Mouse (Mus musculus): ENCODE measurements around the gene Hmgcs2. TPM values are rescaled to one million over a fixed set of nuclear protein-coding genes. Genes with fewer than 3 reads are reported as not detected.
A peak's percentile ranks its signal among the peaks of the same experiment; 100 is the strongest.
"Not testable (repeated sequence)": the region's sequence is repeated elsewhere in the genome, so short reads cannot be mapped to it uniquely, and the experiment has no call there.

Gene Hmgcs2
- polyA plus RNA-seq, 1 experiment from 2014 or later = 3.8 TPM

- H3K27ac ChIP-seq = peak overlapping the region; percentile 79
- no peaks in the 10 kb centered on the region for H3K9me3 ChIP-seq
- peaks cover 31% of the 10 kb centered on the region for H3K4me1 ChIP-seq (replicated peaks)
- DNase-seq (ENCODE audit: low spot score) = no peak
- no peaks in the 10 kb centered on the region for H3K27me3 ChIP-seq (ENCODE audit: insufficient read depth, poor library complexity, severe bottlenecking)
- H3K4me3 ChIP-seq = no peak overlapping the region
- WGBS = 60% methylated on average over 9 of the region's 9 CpGs
- peaks cover 94% of the 10 kb centered on the region for H3K36me3 ChIP-seq
These were observed 44.0 kb downstream of the Hmgcs2 start for GRCm38 (mm10) chr3:98324235-98324634.

GRCm38 (mm10) chr3:98334010-98334409, 53.8 kb downstream of the Hmgcs2 start:
- Histone ChIP-seq H3K4me3 (no peak overlapping the region), H3K36me3 (peaks cover 62% of the 10 kb centered on the region), H3K27me3 (ENCODE audit: insufficient read depth, poor library complexity, severe bottlenecking) (no peaks in the 10 kb centered on the region), H3K27ac (no peak overlapping the region), H3K9me3 (no peaks in the 10 kb centered on the region), H3K4me1 (replicated peaks) (peaks cover 41% of the 10 kb centered on the region)
- 80% methylated on average over 2 of the region's 2 CpGs for WGBS
- DNase-seq (ENCODE audit: low spot score) = no peak

- Histone ChIP-seq H3K4me3 (no peak overlapping the region), H3K36me3 (peaks cover 49% of the 10 kb centered on the region), H3K9me3 (no peaks in the 10 kb centered on the region), H3K27me3 (ENCODE audit: insufficient read depth, poor library complexity, severe bottlenecking) (no peaks in the 10 kb centered on the region), H3K4me1 (replicated peaks) (peaks cover 43% of the 10 kb centered on the region), H3K27ac (peak overlapping the region; percentile 35; the same call in 1 of the 2 replicates)
- DNase-seq (ENCODE audit: low spot score) = no peak
These were observed 55.1 kb downstream of the Hmgcs2 start for GRCm38 (mm10) chr3:98335331-98335730.

DNA sequence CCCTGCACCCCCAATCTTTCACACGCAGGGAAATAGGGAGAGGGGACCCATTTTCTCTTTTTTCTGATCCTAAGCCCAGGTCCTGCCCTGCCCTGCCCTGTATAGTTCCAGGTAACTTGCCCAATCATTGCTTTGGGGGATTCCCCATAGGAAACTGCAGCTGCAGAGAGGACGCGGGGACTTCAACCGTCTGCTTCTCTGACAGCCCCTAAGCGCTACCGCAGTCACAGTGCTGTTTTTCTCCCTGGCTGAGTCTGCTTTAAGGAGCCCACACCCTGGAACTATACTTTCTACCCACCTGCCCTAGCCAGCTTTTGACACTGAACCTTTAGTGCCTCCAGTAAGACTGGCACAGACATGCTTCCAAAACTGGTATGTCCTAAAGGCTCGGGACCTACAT, 55.7 kb downstream of the Hmgcs2 start:
- WGBS = 85% methylated on average over 7 of the region's 7 CpGs
- peak overlapping the region; percentile 35 for H3K27ac ChIP-seq
- H3K9me3 ChIP-seq = no peaks in the 10 kb centered on the region
- H3K27me3 ChIP-seq (ENCODE audit: insufficient read depth, poor library complexity, severe bottlenecking) = no peaks in the 10 kb centered on the region
- no peak for DNase-seq (ENCODE audit: low spot score)
- H3K4me1 ChIP-seq (replicated peaks) = peaks cover 43% of the 10 kb centered on the region
- no peak overlapping the region for H3K4me3 ChIP-seq
- peaks cover 44% of the 10 kb centered on the region for H3K36me3 ChIP-seq

GRCm38 (mm10) chr3:98336661-98337654, 56.7 kb downstream of the Hmgcs2 start:
- Histone ChIP-seq H3K4me3 (peak overlapping the region; percentile 90; the same call in 1 of the 2 replicates), H3K36me3 (peaks cover 33% of the 10 kb centered on the region), H3K4me1 (replicated peaks) (peaks cover 43% of the 10 kb centered on the region), H3K27me3 (ENCODE audit: insufficient read depth, poor library complexity, severe bottlenecking) (no peaks in the 10 kb centered on the region), H3K9me3 (no peaks in the 10 kb centered on the region), H3K27ac (0 out of 2 replicates have a peak overlapping the region, but pooled peaks have one; percentile 16)
- WGBS = 78% methylated on average over 22 of the region's 22 CpGs
- no peak for DNase-seq (ENCODE audit: low spot score)

- Histone ChIP-seq H3K4me3 (peak overlapping the region; percentile 90), H3K27ac (peak overlapping the region; percentile 95), H3K4me1 (replicated peaks) (peaks cover 43% of the 10 kb centered on the region), H3K36me3 (peaks cover 17% of the 10 kb centered on the region), H3K27me3 (ENCODE audit: insufficient read depth, poor library complexity, severe bottlenecking) (no peaks in the 10 kb centered on the region), H3K9me3 (no peaks in the 10 kb centered on the region)
- DNase-seq (ENCODE audit: low spot score) = peak; percentile 55
- 6% methylated on average over 15 of the region's 15 CpGs for WGBS
These were observed 58.4 kb downstream of the Hmgcs2 start for GRCm38 (mm10) chr3:98338584-98339041.

GRCm38 (mm10) chr3:98339097-98339705, 59.0 kb downstream of the Hmgcs2 start:
- peaks cover 43% of the 10 kb centered on the region for H3K4me1 ChIP-seq (replicated peaks)
- H3K27me3 ChIP-seq (ENCODE audit: insufficient read depth, poor library complexity, severe bottlenecking) = no peaks in the 10 kb centered on the region
- 0% methylated on average over 46 of the region's 46 CpGs for WGBS
- peak overlapping the region; percentile 90 for H3K4me3 ChIP-seq
- peak overlapping the region; percentile 95 for H3K27ac ChIP-seq
- peaks cover 12% of the 10 kb centered on the region for H3K36me3 ChIP-seq
- H3K9me3 ChIP-seq = no peaks in the 10 kb centered on the region
- DNase-seq (ENCODE audit: low spot score) = peak; percentile 69

GRCm38 (mm10) chr3:98339706-98340109, 59.5 kb downstream of the Hmgcs2 start, which contains the start of gene Phgdh:
Phgdh (minus strand) TSS chr3:98339990.
- H3K27me3 ChIP-seq (ENCODE audit: insufficient read depth, poor library complexity, severe bottlenecking); H3K36me3 ChIP-seq; H3K9me3 ChIP-seq: not testable (repeated sequence)
- H3K27ac ChIP-seq = peak within 1 kb of the TSS; percentile 95
- H3K4me3 ChIP-seq = peak within 1 kb of the TSS; percentile 90
- peaks cover 43% of the 10 kb centered on the region for H3K4me1 ChIP-seq (replicated peaks)
- peak; percentile 85 for DNase-seq (ENCODE audit: low spot score)
- WGBS = 0% methylated on average over 10 of the region's 10 CpGs

GRCm38 (mm10) chr3:98340818-98341594, 60.8 kb downstream of the Hmgcs2 start:
- H3K36me3 ChIP-seq = no peaks in the 10 kb centered on the region
- no peak overlapping the region for H3K27ac ChIP-seq
- no peaks in the 10 kb centered on the region for H3K27me3 ChIP-seq (ENCODE audit: insufficient read depth, poor library complexity, severe bottlenecking)
- H3K4me3 ChIP-seq = no peak overlapping the region
- no peaks in the 10 kb centered on the region for H3K9me3 ChIP-seq
- DNase-seq (ENCODE audit: low spot score) = no peak
- 85% methylated on average over 17 of the region's 17 CpGs for WGBS
- H3K4me1 ChIP-seq (replicated peaks) = peaks cover 32% of the 10 kb centered on the region

- WGBS = 88% methylated on average over 3 of the region's 3 CpGs
- H3K27ac ChIP-seq = no peak overlapping the region
- no peak overlapping the region for H3K4me3 ChIP-seq
- no peaks in the 10 kb centered on the region for H3K36me3 ChIP-seq
- peaks cover 10% of the 10 kb centered on the region for H3K4me1 ChIP-seq (replicated peaks)
- no peaks in the 10 kb centered on the region for H3K9me3 ChIP-seq
- no peak for DNase-seq (ENCODE audit: low spot score)
- no peaks in the 10 kb centered on the region for H3K27me3 ChIP-seq (ENCODE audit: insufficient read depth, poor library complexity, severe bottlenecking)
These were observed 63.0 kb downstream of the Hmgcs2 start for GRCm38 (mm10) chr3:98343235-98343634.

- WGBS = 79% methylated on average over 6 of the region's 6 CpGs
- Histone ChIP-seq H3K27me3 (ENCODE audit: insufficient read depth, poor library complexity, severe bottlenecking) (no peaks in the 10 kb centered on the region), H3K36me3 (no peaks in the 10 kb centered on the region), H3K9me3 (no peaks in the 10 kb centered on the region), H3K4me1 (replicated peaks) (peaks cover 7% of the 10 kb centered on the region), H3K4me3 (no peak overlapping the region), H3K27ac (no peak overlapping the region)
- no peak for DNase-seq (ENCODE audit: low spot score)
These were observed 67.9 kb downstream of the Hmgcs2 start for GRCm38 (mm10) chr3:98348106-98348505.

- Histone ChIP-seq H3K27ac (no peak overlapping the region), H3K4me3 (no peak overlapping the region), H3K36me3 (no peaks in the 10 kb centered on the region), H3K9me3 (no peaks in the 10 kb centered on the region), H3K27me3 (ENCODE audit: insufficient read depth, poor library complexity, severe bottlenecking) (no peaks in the 10 kb centered on the region), H3K4me1 (replicated peaks) (peaks cover 7% of the 10 kb centered on the region)
- peak; percentile 15 for DNase-seq (ENCODE audit: low spot score)
- 22% methylated on average over 8 of the region's 8 CpGs for WGBS
These were observed 68.5 kb downstream of the Hmgcs2 start for GRCm38 (mm10) chr3:98348705-98349104.

Measured in hindbrain, embryonic 10.5 days (tissue).